Mouse (Mus musculus) gastrocnemius, postnatal 36 days (tissue): ENCODE results near the gene 4931406P16Rik. TPM values are rescaled to one million over a fixed set of nuclear protein-coding genes. Genes with fewer than 3 reads are reported as not detected.

Source experiments
- DNase-seq, 2 experiments: peaks; one replicate each; pipeline ENCODE4 v3.0.0; 2022
- intact Hi-C: fragments of 180-260 bp; cut with DNase I; formaldehyde crosslinking; loops from one replicate; pipeline ENCODE4 v1.15.1; 2025
- total RNA-seq, 2 experiments: library from RNA; stranded (reverse); gene quantifications; 2 replicates each; pipeline ENCODE4 v1.2.3; 2021

The 4931406P16Rik gene
- total RNA-seq, 2 experiments from 2014 or later = 25.8 to 37.3 TPM

DNA sequence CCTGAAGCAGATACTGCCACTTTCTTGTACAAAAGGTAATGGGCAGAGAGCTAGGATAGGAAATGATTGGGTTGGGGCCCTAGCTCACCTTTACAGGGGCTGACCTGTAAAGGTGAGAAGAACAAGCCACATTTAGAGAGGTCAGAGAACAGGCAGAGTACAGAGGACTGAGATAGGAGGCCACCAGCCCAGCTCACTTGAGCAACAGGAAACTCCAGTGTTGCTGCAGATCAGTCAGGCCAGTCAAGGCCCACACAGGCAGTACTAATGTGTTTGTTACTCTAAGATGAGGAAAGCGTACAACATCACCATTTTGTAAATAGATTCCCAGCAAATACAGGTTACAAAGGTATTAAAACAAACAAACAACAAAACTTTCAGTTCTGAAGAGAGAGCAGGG, 57.4 kb downstream of the 4931406P16Rik start:
- intact Hi-C loops = no loop called here
- no peak for DNase-seq

DNA sequence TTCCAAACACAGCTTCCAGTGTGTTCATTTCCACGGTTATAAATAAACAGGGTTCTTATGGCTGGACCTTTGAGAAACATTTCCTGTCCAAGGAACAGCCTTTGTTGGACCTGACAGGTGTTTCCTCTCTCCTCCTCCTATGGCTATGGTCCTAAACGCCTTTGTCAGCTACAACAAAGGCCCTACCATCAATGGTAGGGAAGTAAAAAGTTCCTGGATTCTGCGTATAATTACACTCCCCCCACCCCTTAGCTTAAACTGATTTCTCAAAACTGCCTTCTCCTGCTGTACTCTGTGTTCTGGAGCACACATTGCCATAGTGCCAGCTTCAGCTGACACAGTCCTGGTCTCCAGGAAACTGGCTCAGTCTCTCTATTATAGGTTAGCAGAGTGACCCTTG, 58.2 kb downstream of the 4931406P16Rik start:
- intact Hi-C loops = no loop called here

DNA sequence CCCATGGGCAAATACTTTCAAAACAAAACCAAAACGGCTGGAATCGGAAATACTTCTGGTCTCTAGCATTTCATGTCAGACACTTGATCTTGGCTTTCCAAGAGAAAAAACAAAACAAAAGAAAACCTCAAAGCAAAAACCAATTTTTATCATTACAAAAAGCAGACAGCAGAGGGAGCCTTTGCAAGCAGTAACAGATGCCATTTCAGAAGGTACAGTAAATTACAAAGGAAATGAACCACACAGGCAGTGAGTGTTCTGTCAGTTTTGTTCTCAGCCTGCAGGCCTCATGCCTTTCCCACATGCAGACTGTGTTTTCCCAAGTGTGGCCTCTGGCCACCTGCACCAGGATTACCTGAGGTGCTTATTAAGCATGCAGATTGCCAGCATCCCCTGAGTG, 61.3 kb downstream of the 4931406P16Rik start:
- intact Hi-C loops = loop anchor here (5.0 kb wide), 1 partner anchor 105 kb away; no protein-coding TSS in a partner anchor
- DNase-seq = no peak

More for the DNA sequence above, 58.2 kb downstream of the 4931406P16Rik start:
- DNase-seq = no peak

DNA sequence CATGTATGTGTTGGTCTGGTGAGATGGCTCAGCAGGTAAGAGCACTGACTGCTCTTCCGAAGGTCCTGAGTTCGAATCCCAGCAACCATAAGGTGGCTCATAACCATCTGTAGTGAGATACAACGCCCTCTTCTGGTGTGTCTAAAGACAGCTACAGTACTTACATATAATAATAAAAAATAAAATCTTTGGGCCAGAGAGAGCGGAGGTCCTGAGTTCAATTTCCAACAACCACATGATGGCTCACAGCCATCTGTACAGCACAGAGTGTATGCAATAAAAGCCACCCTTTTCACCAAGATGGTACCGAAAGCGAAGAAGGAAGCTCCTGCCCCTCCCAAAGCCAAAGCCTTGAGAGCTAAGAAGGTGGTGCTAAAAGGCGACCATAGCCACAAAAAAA, 62.6 kb downstream of the 4931406P16Rik start, which contains the start of gene Gm6096:
Gene Gm6096, plus strand, starts transcription at position 301 of the 400 bp plus-strand sequence.
- DNase-seq = no peak
- intact Hi-C loops = loop anchor here (5.0 kb wide), 1 partner anchor 107 kb away; no protein-coding TSS in a partner anchor

DNA sequence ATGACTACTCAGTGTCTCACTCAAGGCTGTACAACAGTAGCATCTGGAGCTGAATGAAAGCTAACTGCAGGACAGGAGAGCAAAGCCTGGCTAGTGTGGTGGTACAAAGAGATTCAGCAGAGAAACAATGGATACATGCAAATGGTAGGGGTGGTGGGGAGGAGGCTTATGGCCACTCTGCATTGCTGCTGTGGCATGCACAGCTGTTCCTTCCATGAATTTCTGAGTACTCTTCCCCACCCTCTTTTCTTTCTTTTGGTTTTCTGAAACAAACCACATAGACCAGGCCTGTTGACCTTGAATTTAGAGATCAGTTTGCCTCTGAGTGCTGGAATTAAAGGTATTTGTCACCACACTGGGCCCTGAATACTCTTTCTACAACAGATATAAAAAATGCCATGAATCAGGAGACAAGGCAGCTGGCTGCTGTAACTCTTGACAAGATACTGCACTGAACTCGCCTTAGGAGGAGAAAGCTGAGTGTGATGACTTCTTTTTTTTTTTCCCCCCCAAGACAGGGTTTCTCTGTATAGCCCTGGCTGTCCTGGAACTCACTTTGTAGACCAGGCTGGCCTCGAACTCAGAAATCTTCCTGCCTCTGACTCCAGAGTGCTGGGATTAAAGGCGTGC, 66.4 kb downstream of the 4931406P16Rik start:
- DNase-seq = no peak
- intact Hi-C loops = loop anchor here (10.0 kb wide), 1 partner anchor 398 kb away; no protein-coding TSS in a partner anchor

DNA sequence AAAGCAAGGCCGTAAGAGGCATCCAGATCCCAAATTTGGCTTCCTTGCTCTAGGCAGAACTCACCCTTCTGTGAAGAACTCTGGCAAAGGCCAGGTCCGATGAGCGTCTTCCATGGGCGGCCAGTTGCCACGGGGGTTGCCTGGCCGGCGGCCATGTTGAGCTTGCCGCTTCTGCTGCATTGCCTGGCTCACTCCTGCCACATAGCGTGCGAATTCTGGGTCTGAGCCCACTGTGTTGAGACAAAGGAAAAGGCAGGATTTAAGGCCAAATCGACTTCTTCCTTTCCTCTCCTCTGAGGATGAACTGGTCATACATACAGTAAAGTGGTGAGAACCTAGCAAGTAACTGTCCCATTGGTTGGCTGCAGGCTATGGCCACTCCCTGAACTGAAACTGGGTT, 71.2 kb downstream of the 4931406P16Rik start:
- intact Hi-C loops = loop anchor here (10.0 kb wide), 1 partner anchor 403 kb away; no protein-coding TSS in a partner anchor
- DNase-seq = no peak

DNA sequence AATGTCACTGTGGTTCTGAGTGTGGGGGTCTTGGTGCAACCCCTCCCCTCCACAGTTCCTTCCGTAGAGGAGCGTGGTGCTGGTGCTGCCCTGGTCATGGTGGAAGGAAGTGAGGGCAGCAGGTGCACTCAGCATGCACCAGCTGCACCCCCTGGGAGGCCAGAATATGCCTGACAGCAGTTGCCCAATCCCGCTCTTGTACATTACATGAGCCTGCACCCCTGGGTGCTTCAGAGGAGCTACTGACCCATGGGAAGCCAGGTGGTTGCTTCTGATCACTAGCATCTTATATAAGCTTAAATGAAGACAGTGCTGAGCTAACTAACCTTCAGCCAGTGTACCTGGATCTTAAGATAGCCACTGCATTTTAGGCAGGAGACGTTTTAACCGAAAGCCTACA, 75.3 kb downstream of the 4931406P16Rik start:
- intact Hi-C loops = no loop called here

DNA sequence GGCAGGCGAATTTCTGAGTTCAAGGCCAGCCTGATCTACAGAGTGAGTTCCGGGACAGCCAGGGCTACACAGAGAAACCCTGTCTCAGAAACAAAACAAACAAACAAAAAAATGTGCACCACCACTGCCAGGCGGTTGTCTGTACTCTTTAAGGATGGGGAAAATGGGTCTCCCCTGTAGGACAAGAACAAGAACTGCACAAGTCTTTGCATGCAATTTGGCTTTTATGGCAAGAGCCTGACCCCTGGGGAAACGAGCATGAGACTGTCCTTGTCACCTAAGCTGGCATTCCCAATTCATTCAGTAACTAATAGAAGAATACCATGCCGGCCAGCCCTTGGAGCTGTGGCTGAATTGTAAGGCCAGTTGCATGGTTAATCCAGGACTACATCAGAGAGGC, 77.7 kb downstream of the 4931406P16Rik start:
- DNase-seq = no peak
- intact Hi-C loops = no loop called here

More for the DNA sequence above, 75.3 kb downstream of the 4931406P16Rik start:
- no peak for DNase-seq

DNA sequence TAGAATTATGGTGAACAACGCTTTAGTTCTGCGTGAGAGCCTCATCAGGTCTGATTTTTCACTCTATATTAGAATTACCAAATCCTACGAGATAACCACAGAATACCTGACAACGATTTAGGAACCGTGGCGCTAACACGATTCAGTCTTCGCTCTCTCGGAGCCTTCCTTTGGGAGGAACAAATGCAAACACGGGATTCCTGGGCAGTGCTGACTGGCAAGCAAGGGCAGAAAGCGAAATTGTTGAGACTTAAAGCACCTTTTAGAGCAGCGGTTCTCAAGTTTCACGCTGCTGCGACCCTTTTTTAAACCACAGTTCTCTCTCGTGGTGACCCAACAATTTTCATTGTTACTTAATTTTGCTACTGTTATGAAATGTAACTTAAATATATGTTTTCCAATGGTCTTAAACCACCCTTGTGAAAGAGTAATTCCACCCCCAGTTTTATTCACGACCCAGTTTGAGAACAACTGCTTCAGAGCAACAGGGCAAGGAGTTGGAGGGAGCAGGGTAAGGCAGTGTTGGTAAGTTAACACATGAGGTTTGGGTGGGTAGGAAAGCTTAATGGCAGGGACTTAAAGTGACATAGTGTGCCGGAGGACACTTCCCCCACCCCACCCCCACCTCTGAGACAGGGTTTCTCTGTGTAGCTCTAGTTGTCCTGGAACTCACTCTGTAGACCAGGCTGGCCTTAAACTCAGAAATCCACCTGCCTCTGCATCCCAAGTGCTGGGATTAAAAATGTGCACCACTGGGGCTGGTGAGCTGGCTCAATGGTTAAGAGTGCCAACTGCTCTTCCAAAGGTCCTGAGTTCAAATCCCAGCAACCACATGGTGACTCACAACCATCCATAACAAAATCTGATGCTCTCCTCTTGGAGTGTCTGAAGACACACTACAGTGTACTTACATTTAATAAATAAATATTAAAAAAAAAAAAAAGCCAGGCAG, 78.5 kb downstream of the 4931406P16Rik start:
- intact Hi-C loops = no loop called here
- DNase-seq = no peak

DNA sequence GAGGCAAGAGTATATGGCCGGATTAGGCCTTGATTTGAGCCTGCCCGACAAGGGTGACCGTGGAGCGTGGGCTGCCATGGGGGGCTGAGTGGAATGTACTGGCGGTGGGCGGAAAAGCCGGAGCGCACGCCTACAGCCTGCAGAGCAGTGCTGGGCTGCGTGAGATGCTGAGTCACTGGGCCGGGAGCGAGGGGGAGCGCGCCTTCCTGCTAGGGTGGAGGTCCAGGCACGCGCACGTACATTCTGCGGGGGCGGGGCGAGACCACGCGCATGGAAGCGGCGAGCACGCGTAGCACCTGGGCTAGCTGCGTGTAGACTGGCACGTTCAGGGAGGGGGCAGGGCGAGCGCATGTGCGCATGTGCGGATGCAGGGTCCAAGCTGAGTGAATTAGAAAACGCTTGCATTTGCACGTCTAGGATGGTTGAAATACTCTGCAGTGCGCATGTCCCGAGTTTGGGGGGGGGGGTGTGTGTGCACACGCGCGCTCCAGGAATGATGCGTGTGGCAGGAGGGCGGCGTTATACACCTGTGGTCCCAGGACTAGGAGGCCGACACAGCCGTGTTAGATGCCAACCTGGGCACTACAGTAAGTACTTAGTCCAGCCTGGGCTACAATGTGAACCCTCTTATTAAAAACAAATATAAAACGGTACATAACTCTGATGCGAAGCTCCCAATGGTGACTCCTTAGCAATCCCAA, 79.3 kb downstream of the 4931406P16Rik start:
- intact Hi-C loops = no loop called here
- DNase-seq = peak; percentile 96 to 97

DNA sequence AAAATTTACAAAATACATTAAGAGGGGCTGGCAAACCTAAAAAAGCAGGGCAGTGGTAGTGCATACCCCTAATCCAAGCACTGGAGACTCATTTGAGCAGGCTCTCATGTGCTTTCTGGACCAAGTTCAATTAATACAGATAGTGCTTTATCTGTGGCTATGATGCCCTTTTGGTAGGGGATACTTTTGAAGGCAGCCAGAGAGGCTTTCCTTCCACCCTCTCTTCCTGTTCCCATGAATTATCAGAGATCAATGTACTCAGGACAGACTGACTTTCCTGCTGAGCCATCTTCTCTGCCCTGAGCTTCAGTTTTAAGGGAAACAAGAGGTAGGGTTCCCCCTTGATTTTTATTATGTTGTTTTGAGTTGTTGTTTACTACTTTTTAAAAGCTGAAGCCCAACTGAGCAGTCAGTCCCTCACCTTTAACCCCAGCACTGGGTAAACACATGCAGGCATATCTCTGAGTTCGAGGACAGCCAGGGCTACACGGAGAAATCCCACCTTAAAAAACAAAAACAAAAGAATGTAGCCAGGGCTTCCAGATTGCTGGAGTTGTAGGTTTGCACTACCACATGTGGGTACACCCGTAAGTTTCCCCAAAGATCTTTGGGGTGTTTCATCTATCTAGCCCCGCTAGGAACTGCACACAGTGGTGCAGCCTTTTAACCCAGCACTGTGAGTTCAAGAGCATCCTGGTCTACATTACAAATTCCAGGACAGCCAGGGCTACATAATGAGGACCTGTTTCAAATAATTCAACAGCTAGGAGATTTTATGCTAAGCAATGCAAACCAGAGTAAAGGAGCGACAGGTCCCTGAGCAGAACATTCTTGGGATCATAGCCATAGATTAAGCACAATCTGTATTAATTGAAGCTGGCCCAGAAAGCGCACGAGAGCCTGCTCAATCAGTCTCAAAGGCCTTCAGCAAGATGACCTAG, 80.3 kb downstream of the 4931406P16Rik start:
- DNase-seq = no peak
- intact Hi-C loops = no loop called here

DNA sequence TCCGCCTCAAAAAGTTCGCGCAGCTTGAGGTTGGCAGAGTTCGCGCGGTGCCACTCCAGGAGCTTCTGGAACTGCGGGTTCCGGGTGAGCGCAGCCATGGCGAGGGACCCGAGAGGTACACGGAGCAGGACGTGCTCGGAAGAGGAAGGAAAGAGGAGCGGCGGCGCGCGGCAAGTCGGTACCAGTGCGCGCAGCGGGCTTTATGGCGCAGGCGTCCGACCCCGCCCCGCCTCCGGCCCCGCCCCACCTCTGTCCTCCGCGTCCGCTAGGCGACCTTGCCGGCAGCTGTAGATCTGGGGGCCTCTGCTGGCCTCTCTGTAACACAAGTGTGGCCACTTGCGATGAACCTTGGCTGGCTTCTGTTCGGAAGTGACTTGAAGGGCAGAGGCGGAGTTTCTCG, 83.2 kb downstream of the 4931406P16Rik start, which contains the start of gene Gpi1:
Gene Gpi1, minus strand, starts transcription at position 221 of the 400 bp plus-strand sequence.
- DNase-seq = peak; percentile 72 to 73
- intact Hi-C loops = no loop called here

DNA sequence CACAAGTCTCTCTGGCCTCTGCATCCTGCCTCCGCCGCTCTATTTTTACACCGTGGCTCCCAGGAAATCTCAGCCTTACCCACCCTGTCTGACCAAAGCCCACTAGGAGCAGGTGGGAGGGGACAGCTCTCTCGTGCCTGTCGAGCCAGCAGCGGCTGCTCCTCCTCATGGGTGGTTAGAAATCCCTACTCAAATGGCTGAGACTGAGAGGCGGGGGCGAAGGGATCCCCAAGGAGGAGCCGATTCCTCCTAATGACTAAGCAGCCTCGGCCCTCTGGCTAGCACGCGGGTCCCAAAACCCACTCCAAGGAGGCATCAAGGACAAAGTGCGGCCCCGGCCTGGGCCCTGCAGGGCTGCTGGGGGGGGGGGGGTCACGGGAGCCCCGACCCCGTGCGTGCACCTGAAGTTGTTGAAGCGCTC, 83.7 kb downstream of the 4931406P16Rik start:
- intact Hi-C loops = no loop called here

DNA sequence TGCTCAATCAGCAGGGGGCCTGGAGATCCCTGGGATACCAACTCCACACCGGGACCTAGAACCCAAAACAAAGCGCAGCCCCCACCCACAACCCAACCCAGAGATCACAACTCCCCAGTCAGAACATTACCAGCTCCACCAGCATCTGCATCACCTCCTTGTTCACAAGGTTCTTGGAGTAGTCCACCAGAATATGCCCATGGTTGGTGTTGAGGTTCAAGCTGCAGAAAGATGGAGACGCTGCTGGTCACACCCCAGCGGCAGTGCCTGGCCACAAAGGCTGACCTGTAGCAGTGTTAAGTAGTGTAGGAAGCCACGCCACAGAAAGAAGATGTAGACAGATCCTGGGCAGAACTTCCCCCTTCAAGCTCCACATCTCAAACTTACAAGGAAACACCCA, 84.2 kb downstream of the 4931406P16Rik start:
- no peak for DNase-seq
- intact Hi-C loops = no loop called here

More for the DNA sequence above, 83.7 kb downstream of the 4931406P16Rik start:
- peak; percentile 44 to 58 for DNase-seq

DNA sequence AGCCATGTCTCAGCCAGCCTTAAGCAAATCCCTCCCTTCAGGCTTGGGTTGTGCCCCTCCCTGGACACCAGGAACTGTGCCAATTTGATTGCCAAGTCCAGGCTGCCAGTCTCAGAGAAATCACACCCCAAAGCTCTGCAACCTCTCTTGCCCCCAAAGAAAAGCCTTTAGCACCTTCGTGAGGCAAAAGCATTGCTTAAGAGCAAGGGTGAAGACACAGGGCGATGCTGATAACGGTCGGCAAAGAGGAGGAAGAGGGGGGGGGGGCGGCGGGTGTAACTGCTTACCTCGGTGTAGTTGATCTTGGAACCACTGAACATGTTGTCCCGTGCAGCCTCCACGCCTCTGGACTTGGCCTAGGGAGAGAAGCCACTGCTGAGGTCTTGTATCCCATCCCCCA, 84.7 kb downstream of the 4931406P16Rik start:
- no peak for DNase-seq
- intact Hi-C loops = no loop called here

DNA sequence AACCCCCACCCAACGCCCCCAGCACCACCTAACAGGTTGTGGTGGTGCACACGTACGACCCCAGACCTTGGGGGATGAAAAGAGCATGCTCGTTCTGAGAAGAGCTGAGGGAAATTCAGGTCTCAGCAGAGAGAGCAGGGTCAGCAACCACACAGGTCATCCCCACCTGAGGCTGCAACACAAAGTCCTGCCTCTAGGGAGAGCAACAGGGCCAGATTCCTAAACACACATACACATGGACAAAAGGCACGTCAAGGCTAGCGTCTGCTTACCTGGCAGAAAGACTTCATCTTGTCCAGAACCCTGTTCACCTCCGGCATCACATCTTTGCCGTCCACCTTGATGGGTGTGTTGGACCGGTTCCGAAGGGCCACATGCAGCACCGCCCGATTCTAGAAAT, 86.5 kb downstream of the 4931406P16Rik start:
- DNase-seq = no peak
- intact Hi-C loops = no loop called here

DNA sequence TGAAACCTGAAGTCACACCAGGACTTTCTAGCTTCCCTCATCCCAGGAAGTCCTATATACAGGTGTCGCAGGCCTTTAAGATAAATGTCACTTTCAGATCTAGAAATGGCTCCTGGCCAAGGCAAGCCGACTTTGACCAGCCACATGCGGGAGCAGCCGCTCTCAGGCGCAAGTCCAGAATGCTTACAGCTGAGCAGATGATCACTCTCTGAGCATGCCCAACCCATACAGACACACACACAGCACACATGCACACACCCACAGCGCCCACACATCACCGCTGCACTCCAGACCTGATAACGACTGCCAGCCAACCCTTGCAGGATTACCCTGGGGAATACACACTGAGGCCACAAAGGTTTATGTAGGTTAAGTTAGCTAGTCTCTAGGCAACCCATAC, 87.3 kb downstream of the 4931406P16Rik start:
- intact Hi-C loops = no loop called here
- DNase-seq = no peak

DNA sequence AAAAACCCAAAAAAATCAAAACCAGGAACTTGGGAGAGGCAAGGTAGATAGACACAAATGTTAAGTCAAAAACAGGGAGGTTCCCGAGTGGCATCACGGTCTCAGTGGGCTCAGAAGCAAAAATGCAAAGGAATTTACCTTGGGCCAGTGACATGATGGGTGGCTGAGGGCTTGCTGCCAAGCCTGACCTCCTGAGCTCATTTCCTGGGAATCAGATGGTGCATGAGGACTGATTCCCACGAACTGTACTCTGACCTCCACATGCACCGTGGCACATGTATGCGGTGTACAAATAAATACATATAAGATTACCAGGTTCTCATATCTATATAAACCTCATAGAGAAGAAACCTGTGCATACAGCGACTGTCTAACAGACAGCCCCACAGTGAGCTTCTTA, 89.0 kb downstream of the 4931406P16Rik start:
- DNase-seq = no peak
- intact Hi-C loops = no loop called here

DNA sequence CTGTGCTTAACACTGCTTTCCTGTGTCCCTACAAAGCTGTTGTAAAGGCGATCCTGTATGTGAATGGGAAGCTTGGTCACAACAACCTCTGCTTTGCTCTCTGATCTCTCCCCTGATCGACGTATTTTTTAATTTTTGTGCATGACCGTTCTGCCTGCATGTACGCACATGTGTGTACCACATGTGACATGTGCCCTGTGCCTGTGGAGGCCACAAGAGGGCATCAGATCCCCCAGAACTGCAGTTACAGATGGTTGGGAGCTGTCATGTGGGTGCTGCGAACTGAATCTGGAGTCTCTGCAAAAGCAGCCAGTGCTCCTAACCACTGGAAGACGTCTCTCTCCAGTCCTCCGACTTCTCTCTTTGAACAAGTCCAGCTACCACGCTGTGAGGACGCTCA, 91.0 kb downstream of the 4931406P16Rik start:
- no peak for DNase-seq
- intact Hi-C loops = no loop called here
